Mouse (Mus musculus): ENCODE results near the gene Gm12569. TPM values are rescaled to one million over a fixed set of nuclear protein-coding genes. Genes with fewer than 3 reads are reported as not detected.

Gene Gm12569
- total RNA-seq, 2 experiments from 2014 or later = not detected

Other genes with a start within 250 kb of the Gm12569 start
- gene Olfr1377, start 238.5 kb upstream of the Gm12569 start, total RNA-seq (2021) = not detected
- gene Olfr51, start 216.9 kb upstream of the Gm12569 start, total RNA-seq (2021) = not detected
- not detected for gene Olfr54, start 206.2 kb upstream of the Gm12569 start, total RNA-seq (2021)
- not detected for gene Olfr1375, start 172.4 kb upstream of the Gm12569 start, total RNA-seq (2021)
- 1 to 10 TPM; 6.2 to 8.9 TPM for gene Zfp354a, start 161.2 kb upstream of the Gm12569 start, total RNA-seq (2021)
- gene Clk4, start 41.3 kb downstream of the Gm12569 start, total RNA-seq (2021) = 100 to 1,000 TPM in 1 of 2 experiments, 10 to 100 TPM in 1; 88.6 to 115 TPM
- not detected for gene BC049762, start 42.6 kb downstream of the Gm12569 start, total RNA-seq (2021)
- gene Col23a1, start 69.4 kb downstream of the Gm12569 start, total RNA-seq (2021) = 10 to 100 TPM in 1 of 2 experiments, 1 to 10 TPM in 1; 8.8 to 10.9 TPM

All from left cerebral cortex, postnatal 25 days (tissue).